Mouse (Mus musculus): ENCODE measurements around the gene Ltk.

GRCm38 (mm10) chr2:119799961-119800550 is 39.8 kb upstream of the Ltk start:
- TF ChIP-seq CTCF (IDR thresholded peaks at IDR 0.05) (no peak), POLR2A (IDR thresholded peaks at IDR 0.05; ENCODE audit: insufficient read depth, low read depth, low read length) (no peak)

All from heart, adult 2 months (tissue).